Mouse (Mus musculus) liver, embryonic 15.5 days (tissue): ENCODE measurements at regions not wholly inside any gene's neighbourhood (a gene's known extent, or its start where the extent isn't known, plus 50 kb on each side); places are given as distances from the start of the nearest gene placed in this dataset.

Experiments used
- ATAC-seq: fragments of 200-750 bp; cut with Nextera tagmentation; 2 replicates; pipeline ENCODE4 v1.8.0; 2017; ENCODE audit warnings: moderate number of reproducible peaks, mild to moderate bottlenecking, moderate library complexity; ENCODE audit not compliant: insufficient read depth
- H3K27ac ChIP-seq: fragments of 300-500 bp; sonication (generic); replicated peaks from 2 replicates; pipeline ENCODE4 v1.5.1; 2015; ENCODE audit warnings: mild to moderate bottlenecking, inconsistent platforms
- H3K27me3 ChIP-seq: fragments of 300-500 bp; sonication (generic); 2 replicates; pipeline ENCODE4 v1.6.1; 2015; ENCODE audit warnings: mild to moderate bottlenecking, inconsistent platforms
- H3K36me3 ChIP-seq: fragments of 300-500 bp; sonication (generic); replicated peaks from 2 replicates; pipeline ENCODE4 v1.6.1; 2015; ENCODE audit warnings: moderate library complexity, mild to moderate bottlenecking, inconsistent platforms
- H3K4me1 ChIP-seq: fragments of 300-500 bp; sonication (generic); replicated peaks from 2 replicates; pipeline ENCODE4 v1.6.1; 2015; ENCODE audit warnings: inconsistent platforms
- H3K4me2 ChIP-seq: fragments of 300-500 bp; sonication (generic); 2 replicates; pipeline ENCODE4 v1.6.1; 2015; ENCODE audit warnings: moderate library complexity, mild to moderate bottlenecking, inconsistent platforms
- H3K4me3 ChIP-seq: fragments of 300-500 bp; sonication (generic); replicated peaks from 2 replicates; pipeline ENCODE4 v1.5.1; 2015; ENCODE audit warnings: mild to moderate bottlenecking, inconsistent platforms
- H3K9ac ChIP-seq: fragments of 300-500 bp; sonication (generic); 2 replicates; pipeline ENCODE4 v1.6.1; 2015; ENCODE audit warnings: moderate library complexity, mild to moderate bottlenecking, inconsistent platforms
- H3K9me3 ChIP-seq: fragments of 300-500 bp; sonication (generic); replicated peaks from 2 replicates; pipeline ENCODE4 v1.6.1; 2016; ENCODE audit warnings: inconsistent platforms
- WGBS: fragments of 180-500 bp; shearing (Covaris S2); methylation state at CpG from one replicate; pipeline ENCODE4 v1.1.7; 2015; ENCODE audit warnings: mixed read lengths; ENCODE audit not compliant: insufficient replicate concordance; 5-methylcytosine and 5-hydroxymethylcytosine counted together

DNA sequence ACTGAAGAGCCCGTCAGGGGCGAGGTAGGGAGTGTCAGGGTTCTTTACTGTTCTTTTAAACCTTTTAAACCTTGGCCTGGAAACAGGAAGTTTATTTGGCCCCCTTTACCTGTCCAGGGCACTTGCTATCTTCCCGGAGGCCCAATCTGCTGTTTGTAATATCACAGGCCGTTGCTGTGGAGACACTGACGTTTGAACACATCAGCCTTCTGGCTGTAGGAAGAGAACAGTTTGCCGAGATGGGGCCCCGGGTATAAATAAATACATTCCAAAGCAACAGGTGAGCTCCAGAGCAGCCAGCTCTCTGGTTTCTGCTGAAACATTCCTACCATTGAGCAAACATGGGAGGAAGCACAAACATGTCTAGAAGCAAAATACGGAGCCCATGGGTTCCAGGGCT, 90.2 kb upstream of the Parp11 start:
- H3K27ac ChIP-seq, result no peak overlapping the region

GRCm38 (mm10) chr6:127358805-127359204, 87.8 kb upstream of the Parp11 start:
- 0 out of 2 replicates have a peak, but pooled peaks have one; percentile 26 for ATAC-seq
- H3K9me3 ChIP-seq, result no peaks in the 10 kb centered on the region
- WGBS, result 30% methylated on average over 5 of the region's 5 CpGs
- H3K4me2 ChIP-seq, result no peak overlapping the region
- no peak overlapping the region for H3K27ac ChIP-seq
- peaks cover 8% of the 10 kb centered on the region for H3K4me1 ChIP-seq
- H3K36me3 ChIP-seq, result no peaks in the 10 kb centered on the region
- H3K4me3 ChIP-seq, result no peak overlapping the region
- no peak overlapping the region for H3K9ac ChIP-seq
- peaks cover 34% of the 10 kb centered on the region for H3K27me3 ChIP-seq

More for the DNA sequence above, 90.2 kb upstream of the Parp11 start:
- Histone ChIP-seq H3K4me1 (peaks cover 8% of the 10 kb centered on the region), H3K36me3 (no peaks in the 10 kb centered on the region), H3K4me3 (no peak overlapping the region), H3K9ac (no peak overlapping the region), H3K9me3 (no peaks in the 10 kb centered on the region), H3K27me3 (peaks cover 20% of the 10 kb centered on the region), H3K4me2 (no peak overlapping the region)
- no peak for ATAC-seq
- WGBS, result 58% methylated on average over 8 of the region's 8 CpGs

- Histone ChIP-seq H3K4me2 (no peak overlapping the region), H3K4me3 (no peak overlapping the region), H3K9ac (no peak overlapping the region), H3K36me3 (no peaks in the 10 kb centered on the region), H3K27ac (no peak overlapping the region), H3K4me1 (peaks cover 8% of the 10 kb centered on the region), H3K9me3 (no peaks in the 10 kb centered on the region), H3K27me3 (peaks cover 40% of the 10 kb centered on the region)
- ATAC-seq, result peak; percentile 56; the same call in 1 of the 2 replicates
- WGBS, result 19% methylated on average over 9 of the region's 9 CpGs
Measured at GRCm38 (mm10) chr6:127359391-127359874, 87.2 kb upstream of the Parp11 start.

- H3K27me3 ChIP-seq, result peaks cover 52% of the 10 kb centered on the region
- no peak overlapping the region for H3K4me2 ChIP-seq
- no peak overlapping the region for H3K9ac ChIP-seq
- ATAC-seq, result no peak
- no peak overlapping the region for H3K27ac ChIP-seq
- H3K9me3 ChIP-seq, result no peaks in the 10 kb centered on the region
- H3K4me3 ChIP-seq, result no peak overlapping the region
- 62% methylated on average over 5 of the region's 5 CpGs for WGBS
- peaks cover 5% of the 10 kb centered on the region for H3K4me1 ChIP-seq
- no peaks in the 10 kb centered on the region for H3K36me3 ChIP-seq
Measured at GRCm38 (mm10) chr6:127362166-127362565, 84.5 kb upstream of the Parp11 start.

DNA sequence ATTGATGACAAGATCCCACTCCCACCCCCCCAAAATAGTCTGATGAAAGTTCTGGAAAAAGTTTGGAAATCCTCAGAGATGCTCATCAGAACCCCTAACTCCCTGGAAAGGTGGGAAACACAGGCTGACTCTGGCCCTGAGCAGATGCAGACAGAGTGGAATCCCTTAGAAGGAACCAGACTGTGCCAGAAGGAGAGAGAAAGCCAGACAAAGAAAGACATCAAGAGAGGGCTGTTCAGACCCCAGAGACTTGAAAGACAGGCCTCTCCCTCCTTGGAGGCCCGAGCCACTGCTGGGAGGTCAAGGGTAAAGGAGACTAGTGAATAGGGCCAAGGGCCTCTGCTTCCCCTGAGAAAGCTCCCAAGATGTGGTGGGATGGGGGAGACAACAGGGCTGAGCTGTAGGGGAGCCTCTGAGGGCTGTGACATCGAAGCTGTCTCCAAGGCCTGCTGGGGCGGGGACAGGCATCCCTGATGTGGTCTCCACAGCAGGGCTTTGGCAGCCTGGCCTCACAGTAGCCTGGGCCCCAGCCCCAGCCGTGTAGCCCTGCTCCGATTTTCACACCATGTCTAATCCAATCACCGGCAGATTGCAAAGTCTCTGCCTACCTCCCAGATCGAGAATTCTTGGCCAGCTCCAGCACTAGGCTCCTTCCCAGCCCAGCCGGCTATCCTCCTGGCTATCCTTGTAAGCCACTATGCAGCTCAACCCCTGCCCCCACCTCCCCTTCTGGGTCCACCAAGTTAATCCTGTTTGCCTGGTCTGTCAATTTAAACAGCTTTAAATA, 83.5 kb upstream of the Parp11 start:
- WGBS, result 44% methylated on average over 8 of the region's 8 CpGs
- ATAC-seq, result no peak
- no peaks in the 10 kb centered on the region for H3K9me3 ChIP-seq
- no peak overlapping the region for H3K27ac ChIP-seq
- H3K4me1 ChIP-seq, result peaks cover 5% of the 10 kb centered on the region
- no peak overlapping the region for H3K4me3 ChIP-seq
- H3K36me3 ChIP-seq, result no peaks in the 10 kb centered on the region
- no peak overlapping the region for H3K9ac ChIP-seq
- H3K27me3 ChIP-seq, result peaks cover 52% of the 10 kb centered on the region
- no peak overlapping the region for H3K4me2 ChIP-seq

GRCm38 (mm10) chr6:127363871-127364590, 82.6 kb upstream of the Parp11 start:
- Histone ChIP-seq H3K9ac (no peak overlapping the region), H3K27me3 (peaks cover 54% of the 10 kb centered on the region), H3K27ac (no peak overlapping the region), H3K4me1 (peaks cover 2% of the 10 kb centered on the region), H3K36me3 (no peaks in the 10 kb centered on the region), H3K4me3 (no peak overlapping the region), H3K4me2 (no peak overlapping the region), H3K9me3 (no peaks in the 10 kb centered on the region)
- 44% methylated on average over 7 of the region's 7 CpGs for whole genome bisulfite sequencing
- ATAC-seq, result no peak

GRCm38 (mm10) chr6:127364591-127365187, 82.0 kb upstream of the Parp11 start:
- no peak for ATAC-seq
- no peaks in the 10 kb centered on the region for H3K9me3 ChIP-seq
- no peak overlapping the region for H3K4me2 ChIP-seq
- H3K27ac ChIP-seq, result no peak overlapping the region
- H3K36me3 ChIP-seq, result no peaks in the 10 kb centered on the region
- H3K9ac ChIP-seq, result no peak overlapping the region
- 61% methylated on average over 5 of the region's 5 CpGs for WGBS
- H3K27me3 ChIP-seq, result peaks cover 52% of the 10 kb centered on the region
- no peak overlapping the region for H3K4me3 ChIP-seq
- H3K4me1 ChIP-seq, result no peaks in the 10 kb centered on the region; the same call in 1 of the 2 replicates

- Histone ChIP-seq H3K4me3 (no peak overlapping the region), H3K27me3 (peaks cover 54% of the 10 kb centered on the region), H3K4me2 (no peak overlapping the region), H3K9ac (no peak overlapping the region), H3K27ac (no peak overlapping the region), H3K36me3 (no peaks in the 10 kb centered on the region), H3K9me3 (no peaks in the 10 kb centered on the region), H3K4me1 (no peaks in the 10 kb centered on the region; the same call in 1 of the 2 replicates)
- WGBS, result 51% methylated on average over 7 of the region's 7 CpGs
- no peak for ATAC-seq
Measured at GRCm38 (mm10) chr6:127365246-127365645, 81.4 kb upstream of the Parp11 start.

DNA sequence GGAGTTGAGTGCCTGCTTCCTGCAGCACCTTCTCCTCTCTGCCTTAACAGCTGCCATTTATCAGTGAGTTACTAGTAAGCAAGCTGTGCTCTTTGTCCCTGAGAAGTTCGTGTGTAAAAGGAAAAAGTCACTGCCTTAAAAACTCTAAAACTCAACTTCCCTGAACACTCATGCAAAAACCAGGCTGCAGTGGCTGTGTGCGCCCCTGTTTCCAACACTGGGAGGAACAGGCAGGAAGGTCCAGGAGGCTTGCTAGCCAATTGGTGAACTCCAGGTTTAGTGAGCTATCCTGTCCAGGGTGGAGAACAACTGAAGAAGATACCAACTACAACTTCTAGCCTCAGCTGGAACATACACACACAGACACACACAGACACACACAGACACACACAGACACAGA, 81.0 kb upstream of the Parp11 start:
- Histone ChIP-seq H3K27me3 (peaks cover 51% of the 10 kb centered on the region), H3K4me1 (no peaks in the 10 kb centered on the region; the same call in 1 of the 2 replicates), H3K4me3 (no peak overlapping the region), H3K27ac (no peak overlapping the region), H3K36me3 (no peaks in the 10 kb centered on the region), H3K9ac (no peak overlapping the region), H3K4me2 (no peak overlapping the region), H3K9me3 (no peaks in the 10 kb centered on the region)
- WGBS, result 56% methylated on average over 2 of the region's 2 CpGs
- no peak for ATAC-seq

- Histone ChIP-seq H3K9ac (no peak overlapping the region), H3K9me3 (no peaks in the 10 kb centered on the region), H3K27me3 (peaks cover 20% of the 10 kb centered on the region), H3K27ac (no peak overlapping the region), H3K36me3 (no peaks in the 10 kb centered on the region), H3K4me2 (no peak overlapping the region), H3K4me1 (no peaks in the 10 kb centered on the region), H3K4me3 (no peak overlapping the region)
- 48% methylated on average over 5 of the region's 5 CpGs for WGBS
- no peak for ATAC-seq
Measured at GRCm38 (mm10) chr6:127373052-127373451, 73.6 kb upstream of the Parp11 start.
